Mouse (Mus musculus) cerebellum, adult 2 months (tissue): ENCODE results near the gene Fli1. TPM values are rescaled to one million over a fixed set of nuclear protein-coding genes. Genes with fewer than 3 reads are reported as not detected.

Experiments used
- DNase-seq, 2 experiments: peaks; one replicate each; pipeline ENCODE4 v3.0.0; 2021
- H3K27ac ChIP-seq: fragments of 200-500 bp; 2 replicates; pipeline ENCODE4 v1.5.1; 2012; ENCODE audit warnings: low read length, control low read depth, inconsistent platforms; ENCODE audit not compliant: insufficient read depth
- H3K27me3 ChIP-seq: fragments of 200-500 bp; 2 replicates; pipeline ENCODE4 v1.6.1; 2012; ENCODE audit warnings: inconsistent platforms, mild to moderate bottlenecking, low read length, moderate library complexity; ENCODE audit not compliant: control insufficient read depth, insufficient read depth
- H3K4me1 ChIP-seq: fragments of 200-500 bp; 2 replicates; pipeline ENCODE4 v1.6.1; 2011; ENCODE audit warnings: low read length; ENCODE audit not compliant: control insufficient read depth, insufficient read depth
- H3K4me3 ChIP-seq: fragments of 200-500 bp; replicated peaks from 2 replicates; pipeline ENCODE3; 2011; ENCODE audit warnings: mild to moderate bottlenecking, low read depth, low read length, control low read depth; ENCODE audit not compliant: insufficient read depth
- CTCF ChIP-seq: fragments of 200-500 bp; IDR thresholded peaks from 2 replicates; pipeline ENCODE4 v1.5.1; 2011; ENCODE audit warnings: low read depth, mild to moderate bottlenecking, control low read depth, low read length, moderate library complexity, borderline replicate concordance; ENCODE audit not compliant: insufficient read depth
- POLR2A ChIP-seq: fragments of 200-500 bp; IDR thresholded peaks from 2 replicates; pipeline ENCODE4 v1.6.1; 2011; ENCODE audit warnings: low read length, control low read depth, borderline replicate concordance; ENCODE audit not compliant: insufficient read depth
- WGBS: fragments of 180-500 bp; shearing (Covaris S2); methylation state at CpG from one replicate; pipeline ENCODE4 v1.1.7; 2018; 5-methylcytosine and 5-hydroxymethylcytosine counted together
- polyA plus RNA-seq: library from polyadenylated mRNA; depleted of rRNA; stranded (reverse); fragments of >200 nt; gene quantifications from 2 replicates; pipeline ENCODE4 v1.2.3, GENCODE M21; 2012

The Fli1 gene
- polyA plus RNA-seq, 1 experiment, result 2.2 TPM

GRCm38 (mm10) chr9:32544731-32545661 is 2.3 kb upstream of the Fli1 start:
- DNase-seq, result no peak
- H3K27ac ChIP-seq, result no peak overlapping the region
- WGBS, result 6% methylated on average over 40 of the region's 40 CpGs
- H3K4me1 ChIP-seq, result no peaks in the 10 kb centered on the region; the same call in 1 of the 2 replicates
- peaks cover 12% of the 10 kb centered on the region; the same call in 1 of the 2 replicates for H3K27me3 ChIP-seq
- TF ChIP-seq POLR2A (no peak), CTCF (no peak)
- no peak overlapping the region for H3K4me3 ChIP-seq

- Histone ChIP-seq H3K4me3 (no peak overlapping the region), H3K27ac (no peak overlapping the region), H3K4me1 (no peaks in the 10 kb centered on the region; the same call in 1 of the 2 replicates), H3K27me3 (peaks cover 12% of the 10 kb centered on the region; the same call in 1 of the 2 replicates)
- TF ChIP-seq POLR2A (no peak), CTCF (no peak)
- no peak for DNase-seq
- WGBS, result 39% methylated on average over 8 of the region's 8 CpGs
These were observed 1.4 kb upstream of the Fli1 start for GRCm38 (mm10) chr9:32543923-32544575.

GRCm38 (mm10) chr9:32543040-32543581 is 450 bp upstream of the Fli1 start:
- WGBS, result 6% methylated on average over 18 of the region's 18 CpGs
- no peak overlapping the region for H3K4me3 ChIP-seq
- no peak for DNase-seq
- no peaks in the 10 kb centered on the region; the same call in 1 of the 2 replicates for H3K4me1 ChIP-seq
- H3K27ac ChIP-seq, result no peak overlapping the region
- TF ChIP-seq POLR2A, result no peak
- no peak for TF ChIP-seq CTCF
- H3K27me3 ChIP-seq, result peaks cover 12% of the 10 kb centered on the region; the same call in 1 of the 2 replicates

- Histone ChIP-seq H3K4me1 (no peaks in the 10 kb centered on the region; the same call in 1 of the 2 replicates), H3K4me3 (peak overlapping the region; percentile 11), H3K27me3 (peaks cover 12% of the 10 kb centered on the region; the same call in 1 of the 2 replicates), H3K27ac (0 out of 2 replicates have a peak overlapping the region, but pooled peaks have one; percentile 11)
- under 1% methylated on average over 30 of the region's 30 CpGs for WGBS
- no peak for DNase-seq
- TF ChIP-seq CTCF (no peak), POLR2A (no peak)
These were observed 1.3 kb downstream of the Fli1 start for GRCm38 (mm10) chr9:32541223-32541901.

GRCm38 (mm10) chr9:32540406-32541222 is 2.0 kb downstream of the Fli1 start:
- Histone ChIP-seq H3K4me3 (peak overlapping the region; percentile 34), H3K27ac (0 out of 2 replicates have a peak overlapping the region, but pooled peaks have one; percentile 11), H3K27me3 (peaks cover 12% of the 10 kb centered on the region; the same call in 1 of the 2 replicates), H3K4me1 (no peaks in the 10 kb centered on the region; the same call in 1 of the 2 replicates)
- WGBS, result under 1% methylated on average over 70 of the region's 70 CpGs
- DNase-seq, result peak in 1 of 2 experiments; percentile 19
- no peak for TF ChIP-seq POLR2A
- TF ChIP-seq CTCF, result no peak

- 14% methylated on average over 13 of the region's 13 CpGs for WGBS
- no peak overlapping the region for H3K27ac ChIP-seq
- no peak for DNase-seq
These were observed 2.6 kb downstream of the Fli1 start for GRCm38 (mm10) chr9:32540061-32540405.

GRCm38 (mm10) chr9:32539321-32539761 is 3.3 kb downstream of the Fli1 start:
- Histone ChIP-seq H3K4me1 (no peaks in the 10 kb centered on the region; the same call in 1 of the 2 replicates), H3K4me3 (no peak overlapping the region), H3K27ac (no peak overlapping the region), H3K27me3 (peaks cover 12% of the 10 kb centered on the region; the same call in 1 of the 2 replicates)
- 59% methylated on average over 3 of the region's 3 CpGs for WGBS
- no peak for TF ChIP-seq CTCF
- TF ChIP-seq POLR2A, result no peak
- no peak for DNase-seq

More at GRCm38 (mm10) chr9:32540061-32540405, 2.6 kb downstream of the Fli1 start:
- Histone ChIP-seq H3K4me1 (no peaks in the 10 kb centered on the region; the same call in 1 of the 2 replicates), H3K4me3 (peak overlapping the region; percentile 34), H3K27me3 (peaks cover 12% of the 10 kb centered on the region; the same call in 1 of the 2 replicates)
- TF ChIP-seq POLR2A (no peak), CTCF (no peak)
